Mouse (Mus musculus): Measurements from ENCODE around the gene Fam118a. TPM values are rescaled to one million over a fixed set of nuclear protein-coding genes. Genes with fewer than 3 reads are reported as not detected.

The Fam118a gene
- polyA plus RNA-seq (2017; shearing (Covaris generic)), result 10 to 100 TPM; 37.8 to 49.3 TPM

DNA sequence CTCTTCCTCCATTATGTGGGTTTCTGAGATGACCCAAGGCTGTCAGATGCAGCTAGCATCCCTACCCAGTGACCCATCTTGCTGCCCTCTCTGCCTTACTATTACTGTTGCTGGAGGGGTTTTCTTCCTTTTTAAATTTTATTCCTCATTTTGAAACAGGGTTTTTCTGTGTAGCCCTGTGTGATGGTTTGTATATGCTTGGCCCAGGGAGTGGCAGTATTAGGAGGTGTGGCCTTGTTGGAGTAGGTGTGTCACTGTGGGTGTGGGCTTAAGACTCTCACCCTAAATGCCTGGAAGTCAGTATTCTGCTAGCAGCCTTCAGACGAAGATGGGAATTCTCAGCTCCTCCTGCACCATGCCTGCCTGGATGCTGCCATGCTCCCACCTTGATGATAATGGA is at the start of gene Fam118a:
Gene Fam118a, plus strand, starts transcription at position 301 of the 400 bp plus-strand sequence.

DNA sequence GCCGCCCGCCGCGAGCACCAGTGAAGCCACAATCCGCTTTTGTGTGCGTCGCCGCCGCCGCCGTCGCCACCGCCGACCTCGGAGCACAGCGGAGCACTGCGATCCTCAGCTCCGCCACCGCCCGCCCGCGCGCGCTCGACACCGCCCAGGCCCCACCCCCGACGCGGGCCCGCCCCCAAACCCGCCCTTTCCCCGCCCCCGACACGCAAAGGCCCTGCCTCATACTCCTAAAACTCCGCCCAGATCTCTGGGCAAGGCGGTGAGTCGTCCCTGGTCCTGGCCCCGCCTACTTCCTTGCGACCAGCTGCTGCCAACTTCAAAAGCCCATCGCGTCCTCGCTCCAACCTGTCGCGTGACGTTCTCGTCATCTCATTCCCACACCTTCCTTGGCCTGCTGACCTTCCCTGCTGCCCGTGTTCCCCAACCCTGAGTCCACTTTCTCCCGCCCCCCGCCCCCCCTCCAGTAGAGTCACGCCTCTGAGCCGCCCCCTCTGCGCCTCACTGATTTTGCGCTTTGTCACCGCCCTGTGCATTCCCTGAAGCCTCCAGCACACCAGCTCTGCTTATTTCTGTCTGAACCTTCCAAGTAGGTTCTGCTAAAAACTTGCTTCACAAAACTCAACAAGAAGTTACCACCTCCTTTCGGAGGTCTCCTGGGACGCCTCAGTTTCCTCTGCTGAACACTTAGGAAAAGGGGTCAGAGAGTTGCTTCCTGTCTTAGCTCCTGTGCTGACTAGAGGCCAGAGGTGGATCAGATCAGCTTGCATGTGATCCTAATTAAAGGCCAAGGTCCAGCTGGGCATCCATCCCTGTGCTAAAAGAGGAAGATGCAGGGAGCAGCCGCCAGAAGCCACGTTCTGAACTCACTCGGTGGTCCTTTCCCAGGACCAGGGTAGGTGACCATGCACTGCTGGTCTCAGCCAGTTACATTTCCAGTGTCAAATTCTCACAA is 40.6 kb upstream of the Fam118a start, which contains the start of gene 5031439G07Rik:
Gene 5031439G07Rik, minus strand, starts transcription at position 678 of the 952 bp plus-strand sequence.

GRCm38 (mm10) chr15:85016951-85017664 is 11.6 kb upstream of the Fam118a start, which contains the start of gene Upk3a:
TSS of gene Upk3a (plus strand) at chr15:85017141.

Other genes starting within 250 kb of the Fam118a start
- 1 to 10 TPM; 1.5 to 2.1 TPM for gene Phf21b, start 172.9 kb upstream of the Fam118a start, polyA plus RNA-seq (2017; shearing (Covaris generic))
- gene Gm29666, start 108.9 kb upstream of the Fam118a start, polyA plus RNA-seq (2017; shearing (Covaris generic)), result under 1 TPM; 0.33 to 0.54 TPM
- 10 to 100 TPM; 41.7 to 55.2 TPM for gene Nup50, start 105.5 kb upstream of the Fam118a start, polyA plus RNA-seq (2017; shearing (Covaris generic))
- 10 to 100 TPM; 12.3 to 14.7 TPM for gene 5031439G07Rik, start 40.4 kb upstream of the Fam118a start, polyA plus RNA-seq (2017; shearing (Covaris generic))
- not detected for gene Upk3a, start 11.8 kb upstream of the Fam118a start, polyA plus RNA-seq (2017; shearing (Covaris generic))
- gene Smc1b, start 103.0 kb downstream of the Fam118a start, polyA plus RNA-seq (2017; shearing (Covaris generic)), result under 1 TPM in 1 of 2 experiments, not detected in 1; 0.38 TPM
- not detected for gene Ribc2, start 103.1 kb downstream of the Fam118a start, polyA plus RNA-seq (2017; shearing (Covaris generic))
- 1 to 10 TPM in 1 of 2 experiments, under 1 TPM in 1; 0.07 to 2.4 TPM for gene Fbln1, start 177.0 kb downstream of the Fam118a start, polyA plus RNA-seq (2017; shearing (Covaris generic))